Mouse (Mus musculus) thymus, postnatal 14 days (tissue): ENCODE data around the gene Nsg2.
"Not testable (repeated sequence)": the region's sequence is repeated elsewhere in the genome, so short reads cannot be mapped to it uniquely, and the experiment has no call there.

Source experiments
- DNase-seq: peaks from one replicate; pipeline ENCODE4 v3.0.0; 2021

Gene Nsg2

DNA sequence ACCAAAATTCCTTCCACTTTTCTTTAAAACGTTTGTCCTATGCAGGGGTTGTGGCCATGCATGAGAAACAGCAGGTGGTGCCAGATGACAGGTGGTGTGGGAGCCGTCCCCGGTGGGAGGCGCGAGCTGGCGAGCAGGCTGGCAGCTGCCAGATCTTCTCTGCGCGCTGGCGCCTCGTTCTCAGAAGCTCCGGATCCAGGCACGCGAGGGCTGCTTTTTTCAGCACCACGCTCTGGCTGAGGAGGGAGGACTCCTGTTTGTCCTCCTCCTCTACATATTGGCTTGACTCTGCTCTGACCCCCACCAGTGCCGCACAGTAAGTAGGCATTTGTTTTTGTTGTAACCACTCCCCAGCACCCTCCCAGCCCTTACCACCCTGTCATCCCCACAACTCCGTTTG is at the start of gene Nsg2:
Gene Nsg2 (plus strand): TSS at position 183 of the 400 bp plus-strand sequence.
- peak; percentile 95 for DNase-seq

DNA sequence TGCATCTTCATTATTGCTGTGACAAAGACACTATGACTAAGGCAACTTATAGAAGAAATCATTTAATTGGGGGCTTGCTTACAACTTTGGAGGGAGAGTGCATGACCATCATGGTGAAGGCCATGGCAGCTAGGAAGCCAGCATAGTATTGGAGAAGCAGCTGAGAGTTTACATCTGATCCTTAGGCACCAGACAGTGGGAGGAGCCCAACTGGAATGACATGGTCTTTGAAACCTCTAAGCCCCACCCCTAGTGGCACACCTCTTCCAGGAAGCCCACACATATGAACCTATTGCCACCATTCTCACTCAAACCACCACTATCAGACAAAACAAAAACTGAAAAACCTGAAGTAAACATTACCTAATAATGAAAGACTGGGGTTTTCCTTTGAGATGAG is 40.2 kb upstream of the Nsg2 start:
- DNase-seq: no peak

DNA sequence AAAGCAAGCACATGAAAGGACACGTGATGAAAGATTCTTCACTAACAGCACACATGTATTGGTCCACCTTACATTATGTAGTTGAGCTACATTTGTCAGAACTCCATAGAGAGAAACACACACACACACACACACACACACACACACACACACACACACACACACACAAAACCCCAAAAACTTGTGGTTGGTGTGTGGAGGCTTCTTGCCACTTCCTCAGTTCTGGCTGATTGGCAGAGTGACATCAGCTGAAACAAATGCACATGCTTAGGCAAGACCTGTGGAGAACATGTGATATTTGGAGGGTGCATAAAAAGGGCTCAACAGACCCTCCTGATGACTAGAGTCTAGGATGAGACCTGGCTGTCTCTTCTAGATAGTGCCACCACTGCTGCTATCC is 36.3 kb upstream of the Nsg2 start:
- no peak for DNase-seq

DNA sequence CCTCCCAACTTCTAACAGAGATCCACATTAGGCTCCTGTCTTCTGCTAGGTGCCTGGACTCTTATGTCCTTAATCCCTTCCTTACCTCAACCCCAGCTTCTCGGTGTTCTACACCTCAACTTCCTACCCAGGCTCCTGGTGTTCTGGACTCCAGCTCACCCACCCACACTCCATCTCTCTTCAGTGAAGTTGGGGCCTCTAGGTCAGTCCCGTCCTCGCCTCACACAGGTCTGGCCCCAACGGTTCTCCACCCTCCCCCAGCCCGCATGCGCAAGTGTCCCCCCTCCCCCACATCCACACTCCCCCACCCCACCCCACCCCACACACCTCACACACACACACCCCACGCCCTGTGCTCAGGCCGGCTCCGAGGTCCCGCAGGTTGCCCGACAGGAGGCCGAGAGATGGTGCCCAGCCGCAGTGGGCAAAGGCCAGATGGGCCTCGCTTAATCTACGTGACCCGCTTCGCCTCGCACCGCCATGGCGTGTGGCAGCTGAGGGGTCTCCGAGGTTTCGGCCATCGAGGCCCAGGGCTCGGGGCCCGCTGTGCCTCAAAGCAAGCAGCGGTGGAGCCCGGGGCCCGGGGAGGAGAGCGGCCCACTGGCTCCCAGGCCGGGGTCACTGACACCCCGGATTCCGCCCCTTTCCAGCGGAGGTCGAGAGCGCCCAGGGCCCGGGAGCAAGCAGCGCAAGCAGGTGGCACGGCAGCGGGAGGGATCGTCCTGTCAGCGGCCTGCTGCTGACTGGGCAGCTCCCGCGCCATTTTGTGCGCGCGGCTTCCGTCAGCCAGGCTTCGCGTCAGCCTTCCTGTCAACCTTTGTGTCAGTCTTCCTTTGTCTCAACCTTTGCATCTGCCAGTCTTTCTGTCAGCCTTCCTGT is 34.8 kb upstream of the Nsg2 start, which contains the start of gene 4930524B15Rik:
Gene 4930524B15Rik (plus strand): TSS at position 337 of the 879 bp plus-strand sequence.
- DNase-seq: peak; percentile 39

GRCm38 (mm10) chr11:31974132-31974531 is 26.1 kb upstream of the Nsg2 start:
- no peak for DNase-seq

- DNase-seq: no peak
These were observed 25.4 kb upstream of the Nsg2 start for GRCm38 (mm10) chr11:31974826-31975225.

- no peak for DNase-seq
These were observed 24.6 kb upstream of the Nsg2 start for GRCm38 (mm10) chr11:31975678-31976077.

- DNase-seq: no peak
These were observed 24.1 kb upstream of the Nsg2 start for GRCm38 (mm10) chr11:31976137-31976536.

DNA sequence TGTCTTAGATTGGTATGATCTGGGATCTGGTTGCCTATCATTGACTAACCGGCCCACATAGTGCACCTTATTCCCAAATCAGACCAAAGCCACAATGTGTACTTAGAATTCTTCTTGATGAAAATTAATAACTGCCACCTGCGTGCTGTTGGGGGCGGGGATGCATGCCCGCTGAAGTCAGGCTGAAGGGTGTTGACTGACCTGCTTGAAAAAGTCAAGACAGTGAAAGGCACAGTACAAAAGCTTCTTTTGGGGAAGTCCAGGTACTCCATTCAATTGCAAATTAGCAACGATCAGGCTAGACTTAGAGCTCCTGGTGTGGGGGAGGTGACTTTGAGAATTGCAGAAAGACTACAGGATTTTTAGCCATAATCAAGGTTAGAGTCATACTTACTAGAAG is 20.2 kb upstream of the Nsg2 start:
- DNase-seq: not testable (repeated sequence)

DNA sequence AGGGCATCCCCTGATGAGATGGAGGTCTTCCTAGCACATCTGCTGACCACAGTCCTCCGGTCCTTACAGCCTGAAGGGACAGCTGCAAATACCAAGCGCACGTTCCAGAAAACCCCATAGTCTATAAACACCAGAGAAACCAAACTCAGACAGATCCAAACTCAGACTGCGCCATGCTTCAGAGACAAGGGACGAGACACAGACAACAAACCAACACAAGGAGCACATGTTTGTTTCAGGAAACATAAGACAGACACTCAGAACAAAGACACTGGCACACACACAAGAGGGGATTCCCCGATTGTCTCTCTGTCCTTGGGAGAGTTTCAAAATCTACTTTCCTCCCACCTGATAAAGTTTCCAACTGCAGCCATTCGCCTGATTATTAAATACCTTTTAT is 18.4 kb upstream of the Nsg2 start:
- no peak for DNase-seq

DNA sequence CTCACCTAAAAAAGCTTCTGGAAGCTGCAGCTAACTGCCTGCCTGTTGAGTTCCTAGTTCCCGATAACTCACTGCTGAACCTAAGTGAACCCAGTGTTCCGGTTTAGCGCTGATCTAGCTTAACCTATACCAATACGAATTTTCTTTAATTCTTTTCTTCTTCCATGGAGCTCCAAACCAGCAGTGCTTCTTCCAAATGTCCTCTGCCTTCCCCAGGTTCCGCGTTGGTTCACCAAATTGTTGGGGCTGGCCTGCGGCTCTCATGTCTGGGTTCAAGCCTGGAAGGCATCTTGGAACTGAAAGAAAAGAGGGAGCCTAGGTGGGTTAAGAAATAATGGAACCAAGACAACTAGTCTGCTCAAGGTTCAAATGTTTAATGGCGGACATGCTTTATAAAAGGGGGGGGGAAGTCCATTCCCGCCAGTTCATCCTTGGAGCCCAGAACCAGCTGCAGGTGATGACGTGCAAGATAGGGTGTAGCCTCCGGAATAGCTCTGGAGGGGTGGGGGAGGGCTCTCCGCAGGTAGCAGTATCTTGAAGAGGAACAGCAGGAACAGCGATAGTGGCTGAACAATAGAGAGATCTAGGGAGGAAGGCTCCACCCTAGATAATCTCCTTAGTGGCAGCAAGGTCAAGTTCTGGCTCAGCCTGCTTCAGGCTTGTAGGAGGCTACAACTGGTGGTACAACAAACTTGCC is 17.9 kb upstream of the Nsg2 start:
- not testable (repeated sequence) for DNase-seq

DNA sequence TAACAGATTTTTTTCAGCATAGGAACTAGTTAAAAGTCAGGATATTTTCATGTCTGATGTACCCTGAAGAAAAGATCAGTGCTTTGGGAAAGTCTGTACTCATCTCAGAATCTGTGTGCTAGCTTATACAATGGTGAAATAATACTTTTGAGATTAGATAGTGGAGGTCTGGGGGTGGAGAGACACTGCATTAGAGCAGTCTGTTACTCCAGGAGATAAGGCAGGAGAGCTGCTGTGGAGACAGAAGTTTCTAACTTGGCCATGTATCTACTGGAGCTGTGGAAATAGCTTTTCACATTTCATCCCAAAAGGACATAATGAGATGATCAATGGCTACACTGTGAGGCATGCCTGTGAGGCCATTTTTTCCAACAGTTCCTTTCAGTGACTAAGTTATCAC is 17.0 kb upstream of the Nsg2 start:
- DNase-seq: no peak

- no peak for DNase-seq
These were observed 15.5 kb upstream of the Nsg2 start for GRCm38 (mm10) chr11:31984786-31985185.

- no peak for DNase-seq
These were observed 7.7 kb upstream of the Nsg2 start for GRCm38 (mm10) chr11:31992535-31992934.

DNA sequence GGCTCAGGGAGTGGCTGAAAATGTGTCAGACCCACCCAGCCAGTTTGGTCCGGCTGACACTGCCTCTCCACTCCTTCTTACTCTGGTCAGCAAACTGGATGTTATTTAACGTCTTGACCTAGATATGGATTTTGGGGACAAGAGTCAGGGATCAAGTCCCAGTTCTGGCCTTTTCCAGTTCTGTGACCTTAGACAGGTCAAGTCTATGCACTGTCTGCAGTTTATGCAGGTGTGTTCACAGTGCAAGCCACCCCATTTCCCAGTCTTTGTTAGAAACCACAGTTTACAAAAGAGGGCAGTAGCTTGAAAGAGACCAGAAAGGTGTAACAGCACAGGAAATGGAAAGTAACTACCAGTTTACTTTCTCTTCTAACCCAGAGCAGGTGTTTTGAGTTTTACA is 547 bp upstream of the Nsg2 start:
- peak; percentile 72 for DNase-seq

DNA sequence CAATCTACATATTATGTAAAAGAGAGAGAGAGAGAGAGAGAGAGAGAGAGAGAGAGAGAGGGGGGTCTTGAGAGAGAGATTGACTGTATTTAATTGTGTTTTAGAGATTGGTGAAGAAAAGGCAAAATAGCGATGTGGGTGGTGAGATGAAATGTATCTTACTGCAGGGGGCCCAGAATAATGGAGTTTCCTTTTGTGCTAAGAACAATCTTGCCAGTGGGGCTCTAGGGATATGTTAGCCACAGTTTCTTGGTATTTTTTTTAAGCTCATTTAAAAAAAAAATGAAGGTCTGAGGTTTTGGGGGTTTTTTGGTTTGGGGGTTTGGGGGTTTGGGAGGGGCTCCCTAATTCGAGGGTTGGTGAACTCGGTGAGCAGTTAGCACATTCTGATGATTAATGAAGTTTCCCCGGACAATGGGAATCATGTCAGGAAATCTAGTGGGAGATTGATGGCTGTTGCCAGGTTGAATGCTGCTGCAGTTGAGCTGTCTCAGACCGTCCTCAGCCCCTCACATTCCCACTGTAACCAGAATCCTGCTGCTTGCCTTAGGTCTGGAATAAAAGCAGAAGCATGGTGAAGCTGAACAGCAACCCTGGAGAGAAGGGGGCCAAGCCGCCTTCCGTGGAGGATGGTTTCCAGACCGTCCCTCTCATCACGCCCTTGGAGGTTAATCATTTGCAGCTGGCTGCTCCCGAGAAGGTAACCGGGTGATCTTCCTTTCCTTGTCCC is 1.1 kb downstream of the Nsg2 start:
- DNase-seq: peak; percentile 40

- peak; percentile 28 for DNase-seq
These were observed 2.4 kb downstream of the Nsg2 start for GRCm38 (mm10) chr11:32002670-32003072.

- DNase-seq: not testable (repeated sequence)
These were observed 7.8 kb downstream of the Nsg2 start for GRCm38 (mm10) chr11:32008049-32008448.

GRCm38 (mm10) chr11:32008852-32009251 is 8.6 kb downstream of the Nsg2 start:
- DNase-seq: no peak

GRCm38 (mm10) chr11:32009961-32010662 is 9.8 kb downstream of the Nsg2 start:
- no peak for DNase-seq

- DNase-seq: peak; percentile 84
These were observed 10.4 kb downstream of the Nsg2 start for GRCm38 (mm10) chr11:32010663-32010970.

DNA sequence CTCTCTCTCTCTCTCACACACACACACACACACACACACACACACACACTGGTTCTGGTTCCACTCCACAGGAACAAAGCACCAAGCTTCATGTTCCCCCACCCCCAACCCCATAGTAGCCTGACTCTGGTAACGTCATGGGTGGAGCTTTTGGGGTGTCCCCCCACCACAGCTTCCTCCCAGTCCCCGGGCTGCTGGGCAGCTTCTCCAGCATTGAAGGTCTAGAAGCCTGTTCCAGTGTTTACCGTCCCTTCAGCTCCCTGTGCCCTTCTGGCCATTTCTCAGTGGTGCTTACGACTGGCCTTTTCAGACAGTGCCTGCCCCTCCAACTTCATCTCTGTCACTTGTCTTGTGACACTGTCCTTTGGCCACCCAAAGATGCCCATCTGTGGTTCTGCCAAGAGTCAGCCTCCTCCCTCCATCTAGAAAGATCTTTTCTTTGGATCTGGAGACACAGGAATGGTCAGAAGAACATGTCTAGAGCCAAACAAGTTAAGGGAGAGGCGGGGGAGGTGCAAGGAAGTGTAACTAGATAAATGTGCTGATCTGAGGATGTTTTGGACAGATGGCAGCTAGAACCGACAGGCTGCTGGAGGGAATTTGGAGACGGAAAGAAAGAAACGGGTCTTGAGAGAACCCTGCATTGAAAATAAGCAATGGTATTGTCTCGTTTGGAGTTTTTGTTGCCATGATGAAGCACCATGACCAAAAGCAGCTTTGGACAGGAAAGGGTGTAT is 11.8 kb downstream of the Nsg2 start:
- DNase-seq: peak; percentile 71
